Mouse (Mus musculus) CH12.LX (cell line): ENCODE measurements at regions not wholly inside any gene's neighbourhood (a gene's known extent, or its start where the extent isn't known, plus 50 kb on each side); places are given as distances from the start of the nearest gene placed in this dataset.

Experiments
- DNase-seq: peaks from one replicate; pipeline ENCODE4 v3.0.0-alpha.2; 2013; ENCODE audit errors: extremely low read depth
- H3K27ac ChIP-seq: 2 replicates; pipeline ENCODE4 v1.5.1; 2012; ENCODE audit warnings: low read depth, mild to moderate bottlenecking, control low read depth, moderate library complexity; ENCODE audit not compliant: insufficient read depth
- H3K27me3 ChIP-seq: replicated peaks from 2 replicates; pipeline ENCODE3; 2012; ENCODE audit warnings: inconsistent platforms
- H3K36me3 ChIP-seq, 2 experiments: replicated peaks in 1 of 2; 2 replicates each; pipeline versions ENCODE3 to v1.6.1; 2012; ENCODE audit warnings: inconsistent platforms in 1 of 2, low read length in 1 of 2, mild to moderate bottlenecking in 1 of 2, mixed read lengths in 1 of 2, moderate library complexity in 1 of 2; ENCODE audit not compliant: control insufficient read depth in 1 of 2, insufficient read depth in 1 of 2
- H3K4me1 ChIP-seq, 2 experiments: 2 replicates each; pipeline ENCODE4 v1.6.1; 2012; ENCODE audit warnings: inconsistent platforms in 1 of 2, moderate library complexity in 1 of 2; ENCODE audit not compliant: insufficient read depth in 2 of 2, control insufficient read depth in 1 of 2
- H3K4me2 ChIP-seq: 2 replicates; pipeline ENCODE4 v1.6.1; 2012; ENCODE audit warnings: low read depth, mild to moderate bottlenecking, control low read depth; ENCODE audit not compliant: poor library complexity, insufficient read depth, severe bottlenecking
- H3K4me3 ChIP-seq, 3 experiments: fragments of 150-350 bp in 1 of 3; sonication (generic) in 1 of 3; replicated peaks in 1 of 3; 2 replicates each; pipeline versions ENCODE3 to v1.5.1; 2011 to 2012; ENCODE audit warnings: low read depth in 2 of 3, low read length in 2 of 3, mild to moderate bottlenecking in 2 of 3, moderate library complexity in 2 of 3, control low read depth in 1 of 3, improper control_type of control experiment in 1 of 3, inconsistent platforms in 1 of 3, mixed read lengths in 1 of 3; ENCODE audit not compliant: poor library complexity in 1 of 3
- H3K79me2 ChIP-seq: replicated peaks from 2 replicates; pipeline ENCODE4 v1.6.1; 2012; ENCODE audit warnings: mild to moderate bottlenecking, moderate library complexity; ENCODE audit not compliant: control insufficient read depth, poor library complexity, insufficient read depth, severe bottlenecking; ENCODE audit errors: extremely low read depth
- H3K9ac ChIP-seq: 2 replicates; pipeline ENCODE4 v1.6.1; 2012; ENCODE audit warnings: low read depth, mild to moderate bottlenecking, control low read depth, moderate library complexity; ENCODE audit not compliant: insufficient read depth
- H3K9me3 ChIP-seq: replicated peaks from 2 replicates; pipeline ENCODE3; 2012; ENCODE audit warnings: low read length, inconsistent platforms, mixed read lengths
- CHD1 ChIP-seq: IDR thresholded peaks from 2 replicates; pipeline ENCODE4 v1.6.1; 2012; ENCODE audit warnings: low read depth, low read length, improper control_type of control experiment, inconsistent platforms
- CHD2 ChIP-seq: IDR thresholded peaks from 2 replicates; pipeline ENCODE4 v1.6.1; 2011; ENCODE audit warnings: low read length, improper control_type of control experiment
- ETS1 ChIP-seq: conservative IDR thresholded peaks from 2 replicates; pipeline ENCODE4 v1.6.1; 2012; ENCODE audit warnings: low read depth, mild to moderate bottlenecking, inconsistent platforms, low read length, improper control_type of control experiment, moderate library complexity
- HCFC1 ChIP-seq: IDR thresholded peaks from 2 replicates; pipeline ENCODE4 v1.6.1; 2012; ENCODE audit warnings: low read depth, mild to moderate bottlenecking, inconsistent platforms, low read length, improper control_type of control experiment
- JUND ChIP-seq: conservative IDR thresholded peaks from 2 replicates; pipeline ENCODE4 v1.6.1; 2011; ENCODE audit warnings: low read depth, low read length, improper control_type of control experiment
- KAT2A ChIP-seq: IDR thresholded peaks from 2 replicates; pipeline ENCODE4 v1.6.1; 2012; ENCODE audit warnings: low read length, improper control_type of control experiment, inconsistent platforms; ENCODE audit not compliant: insufficient replicate concordance
- MAX ChIP-seq: IDR thresholded peaks from 2 replicates; pipeline ENCODE4 v1.6.1; 2011; ENCODE audit warnings: low read length, improper control_type of control experiment
- MXI1 ChIP-seq: IDR thresholded peaks from 2 replicates; pipeline ENCODE4 v1.6.1; 2011; ENCODE audit warnings: mild to moderate bottlenecking, low read depth, low read length, improper control_type of control experiment
- NELFE ChIP-seq: IDR thresholded peaks from 2 replicates; pipeline ENCODE4 v1.6.1; 2011; ENCODE audit warnings: low read depth, low read length, improper control_type of control experiment
- PAX5 ChIP-seq: IDR thresholded peaks from 2 replicates; pipeline ENCODE4 v1.6.1; 2012; ENCODE audit warnings: low read length, inconsistent platforms, mixed read lengths
- POLR2AphosphoS2 ChIP-seq: IDR thresholded peaks from 2 replicates; pipeline ENCODE4 v1.6.1; 2011; ENCODE audit warnings: low read depth, low read length, improper control_type of control experiment
- RAD21 ChIP-seq: IDR thresholded peaks from 2 replicates; pipeline ENCODE4 v1.6.1; 2011; ENCODE audit warnings: low read depth, mild to moderate bottlenecking, low read length, improper control_type of control experiment, moderate library complexity
- SIN3A ChIP-seq: IDR thresholded peaks from 2 replicates; pipeline ENCODE4 v1.6.1; 2012; ENCODE audit warnings: low read length, improper control_type of control experiment, inconsistent platforms
- SMC3 ChIP-seq: IDR thresholded peaks from 2 replicates; pipeline ENCODE4 v1.6.1; 2011; ENCODE audit warnings: low read depth, low read length, improper control_type of control experiment
- TCF12 ChIP-seq: IDR thresholded peaks from 2 replicates; pipeline ENCODE4 v1.6.1; 2014; ENCODE audit warnings: low read depth, mild to moderate bottlenecking, inconsistent platforms, low read length, improper control_type of control experiment
- UBTF ChIP-seq: IDR thresholded peaks from 2 replicates; pipeline ENCODE4 v1.6.1; 2012; ENCODE audit warnings: low read depth, mild to moderate bottlenecking, inconsistent platforms, low read length, improper control_type of control experiment, moderate library complexity
- USF1 ChIP-seq: IDR thresholded peaks from 2 replicates; pipeline ENCODE4 v1.6.1; 2014; ENCODE audit warnings: low read depth, mild to moderate bottlenecking, inconsistent platforms, low read length, improper control_type of control experiment
- USF2 ChIP-seq: conservative IDR thresholded peaks from 2 replicates; pipeline ENCODE4 v1.6.1; 2011; ENCODE audit warnings: low read depth, low read length, improper control_type of control experiment
- ZMIZ1 ChIP-seq: IDR thresholded peaks from 2 replicates; pipeline ENCODE4 v1.6.1; 2012; ENCODE audit warnings: low read depth, mild to moderate bottlenecking, inconsistent platforms, low read length, improper control_type of control experiment
- dilution Hi-C: fragments of 300-500 bp; cut with MboI; formaldehyde crosslinking; loops from 2 replicates; pipeline ENCODE4 v1.14.3; 2020; ENCODE audit warnings: low sequenced_read_pairs; ENCODE audit not compliant: extremely low pct_unique_long_range_greater_than_20kb, extremely low pct_ligation_motif_present
- in situ Hi-C: fragments of 300-500 bp; cut with MboI; formaldehyde crosslinking; loops from 3 replicates; pipeline ENCODE4 v1.14.3; 2019; ENCODE audit warnings: low sequenced_read_pairs, low pct_ligation_motif_present, low pct_unique_long_range_greater_than_20kb, mixed read lengths

DNA sequence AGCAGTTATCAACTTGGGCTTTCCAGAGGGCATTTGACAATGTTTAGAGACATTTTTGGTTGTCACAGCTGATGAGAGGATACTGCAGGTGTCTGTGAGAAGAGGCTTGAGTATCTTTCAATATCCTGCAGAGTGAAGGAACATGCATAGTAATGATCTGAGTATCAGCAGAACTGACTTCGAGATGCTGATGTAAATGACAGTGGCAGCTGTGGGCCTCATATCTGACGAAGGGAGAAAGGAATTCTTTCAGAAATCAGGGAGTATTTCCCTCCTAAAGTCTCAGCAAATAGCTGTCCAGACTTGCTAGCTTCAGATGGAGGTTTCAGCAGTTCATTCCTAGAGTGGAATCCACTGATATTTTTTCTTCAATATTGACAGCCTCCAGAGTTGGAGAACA is 83.9 kb upstream of the Gmds start:
- DNase-seq, result no peak
- Histone ChIP-seq H3K4me2 (no peak overlapping the region), H3K79me2 (no peaks in the 10 kb centered on the region), H3K4me3 (no peak overlapping the region), H3K27me3 (no peaks in the 10 kb centered on the region), H3K4me1 (peaks cover 0 to 13% of the 10 kb centered on the region in 2 experiments; a peak in 2 of 4 replicates), H3K27ac (no peak overlapping the region), H3K9ac (no peak overlapping the region), H3K36me3 (no peaks in the 10 kb centered on the region), H3K9me3 (no peaks in the 10 kb centered on the region)
- TF ChIP-seq ZMIZ1, result no peak
- no peak for TF ChIP-seq ETS1
- TF ChIP-seq RAD21, result no peak
- no peak for TF ChIP-seq POLR2AphosphoS2
- TF ChIP-seq USF1, result no peak
- TF ChIP-seq SIN3A, result no peak
- no peak for TF ChIP-seq JUND
- no peak for TF ChIP-seq TCF12
- no peak for TF ChIP-seq PAX5
- TF ChIP-seq SMC3, result no peak
- TF ChIP-seq KAT2A, result no peak
- TF ChIP-seq UBTF, result no peak
- no peak for TF ChIP-seq USF2
- no peak for TF ChIP-seq HCFC1
- TF ChIP-seq NELFE, result no peak
- TF ChIP-seq MXI1, result no peak
- no peak for TF ChIP-seq CHD2
- dilution Hi-C loops, result no loop called here
- in situ Hi-C loops, result no loop called here

- dilution Hi-C loops, result no loop called here
- in situ Hi-C loops, result loop anchor here (10.0 kb wide), 2 partner anchors 205 to 615 kb away; partner anchors contain the start of gene Foxc1
- TF ChIP-seq ZMIZ1 (no peak), CHD1 (no peak), MAX (no peak)
These were observed 80.8 kb upstream of the Gmds start for GRCm38 (mm10) chr13:32419326-32419725.

More at GRCm38 (mm10) chr13:32419326-32419725, 80.8 kb upstream of the Gmds start:
- H3K4me3 ChIP-seq, result no peak overlapping the region
- H3K9ac ChIP-seq, result no peak overlapping the region
- no peak overlapping the region for H3K4me2 ChIP-seq
- no peak overlapping the region for H3K27ac ChIP-seq
- H3K27me3 ChIP-seq, result no peaks in the 10 kb centered on the region
- H3K36me3 ChIP-seq, result no peaks in the 10 kb centered on the region
- no peaks in the 10 kb centered on the region for H3K79me2 ChIP-seq
- peaks cover 2 to 26% of the 10 kb centered on the region in 2 experiments for H3K4me1 ChIP-seq
- no peak for DNase-seq
- no peaks in the 10 kb centered on the region for H3K9me3 ChIP-seq
